8 mouse cellular contexts compared by ENCODE assay signal in the genomic region with DNA sequence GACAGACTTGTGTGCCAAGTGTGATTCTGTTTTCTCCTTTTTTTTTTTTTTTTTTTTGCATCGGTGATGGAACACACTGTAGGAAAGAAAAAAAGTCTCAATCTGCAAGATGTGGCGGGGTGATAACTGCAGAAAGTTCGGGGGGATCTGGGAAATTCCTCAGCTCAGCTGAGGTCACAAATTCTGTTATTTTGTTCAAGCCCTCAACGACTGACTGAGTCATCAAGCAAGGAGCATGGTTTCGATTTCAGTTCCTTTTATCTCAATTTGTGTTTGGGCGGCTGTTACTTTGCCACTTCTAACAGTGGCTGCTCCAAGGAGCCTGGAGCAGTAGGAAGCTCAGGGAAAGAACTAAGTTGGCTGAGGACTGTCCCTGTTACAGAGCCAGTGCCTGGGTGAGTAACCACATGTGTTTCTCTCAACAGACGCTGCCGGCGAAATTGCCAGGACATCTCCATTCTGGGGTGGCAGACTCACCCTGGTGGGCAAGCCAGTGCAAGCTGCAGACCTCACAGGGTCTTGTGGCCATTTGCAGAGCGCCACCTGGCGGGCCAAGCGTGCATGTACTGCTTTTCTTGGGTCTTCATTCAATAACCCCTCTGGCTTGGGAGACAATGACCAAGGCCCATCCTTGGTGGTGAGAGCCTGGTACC. TPM values are rescaled to one million over a fixed set of nuclear protein-coding genes. Genes with fewer than 3 reads are reported as not detected.
DNase-seq lines count a peak whose midpoint lies in the region; ATAC-seq and TF ChIP-seq lines count a peak whose summit lies in the region.

No protein-coding gene starts in this region.

- ATAC-seq in kidney, embryonic 14.5 days (ENCODE audit: low FRiP score, low TSS enrichment): peak; percentile 86
- ATAC-seq in limb, embryonic 15.5 days (ENCODE audit: insufficient number of reproducible peaks, low FRiP score, low TSS enrichment, low read depth): no peak
- peak; percentile 78; the same call in 1 of the 2 replicates for ATAC-seq in midbrain, postnatal 0 days (ENCODE audit: low FRiP score)

- TF ChIP-seq CTCF in C2C12 (IDR thresholded peaks at IDR 0.05; ENCODE audit: control insufficient read depth, insufficient read depth, insufficient read length): peak; percentile 92
- peak; percentile 98 for TF ChIP-seq CTCF in embryonic fibroblast, embryonic 13.5 days (IDR thresholded peaks at IDR 0.05; ENCODE audit: borderline replicate concordance, insufficient read depth, low read length)
- TF ChIP-seq CTCF in midbrain, postnatal 0 days (IDR thresholded peaks at IDR 0.05): peak; percentile 89

- 13% methylated on average over 12 of the region's 12 CpGs for WGBS in heart, embryonic 10.5 days
- WGBS in kidney, embryonic 14.5 days: 13% methylated on average over 12 of the region's 12 CpGs
- 8% methylated on average over 12 of the region's 12 CpGs for WGBS in limb, embryonic 15.5 days
- 23% methylated on average over 12 of the region's 12 CpGs for whole genome bisulfite sequencing in midbrain, postnatal 0 days

- H3K4me3 ChIP-seq in C2C12 (ENCODE audit: insufficient read depth, poor library complexity, severe bottlenecking): peak overlapping the region; percentile 31
- H3K4me3 ChIP-seq in embryonic fibroblast, embryonic 13.5 days (ENCODE audit: insufficient read depth, low read length): peak overlapping the region; percentile 37
- peak overlapping the region; percentile 56 for H3K4me3 ChIP-seq in heart, embryonic 10.5 days
- peak overlapping the region; percentile 28; the same call in 1 of the 2 replicates for H3K4me3 ChIP-seq in kidney, embryonic 14.5 days (ENCODE audit: low read length)
- peak overlapping the region; percentile 36 for H3K4me3 ChIP-seq in limb, embryonic 15.5 days
- peak overlapping the region; percentile 23; the same call in 1 of the 2 replicates for H3K4me3 ChIP-seq in midbrain, postnatal 0 days (ENCODE audit: low read depth, low read length)

- no peaks in the 10 kb centered on the region for H3K79me2 ChIP-seq in C2C12 (ENCODE audit: control insufficient read depth, insufficient read depth)

- no peaks in the 10 kb centered on the region for H3K36me3 ChIP-seq in C2C12 (ENCODE audit: control insufficient read depth, insufficient read depth)
- no peaks in the 10 kb centered on the region for H3K36me3 ChIP-seq in heart, embryonic 10.5 days
- no peaks in the 10 kb centered on the region for H3K36me3 ChIP-seq in kidney, embryonic 14.5 days (ENCODE audit: control insufficient read depth, insufficient read depth, low read length)
- no peaks in the 10 kb centered on the region for H3K36me3 ChIP-seq in limb, embryonic 15.5 days
- no peaks in the 10 kb centered on the region for H3K36me3 ChIP-seq in midbrain, postnatal 0 days (ENCODE audit: insufficient read depth, low read length)

- H3K4me2 ChIP-seq in kidney, embryonic 14.5 days (replicated peaks; ENCODE audit: low read depth, low read length): peak overlapping the region; percentile 41
- H3K4me2 ChIP-seq in limb, embryonic 15.5 days: peak overlapping the region; percentile 45
- peak overlapping the region; percentile 30 for H3K4me2 ChIP-seq in midbrain, postnatal 0 days (ENCODE audit: low read depth, low read length, poor library complexity, severe bottlenecking)

- no peaks in the 10 kb centered on the region for H3K27me3 ChIP-seq in C2C12 (ENCODE audit: control insufficient read depth, insufficient read depth, insufficient read length)
- no peaks in the 10 kb centered on the region for H3K27me3 ChIP-seq in heart, embryonic 10.5 days (ENCODE audit: insufficient read depth, poor library complexity, severe bottlenecking)
- H3K27me3 ChIP-seq in kidney, embryonic 14.5 days (ENCODE audit: control insufficient read depth, insufficient read depth, low read length): no peaks in the 10 kb centered on the region
- no peaks in the 10 kb centered on the region for H3K27me3 ChIP-seq in limb, embryonic 15.5 days
- H3K27me3 ChIP-seq in midbrain, postnatal 0 days (ENCODE audit: insufficient read depth, low read length): no peaks in the 10 kb centered on the region

- no peaks in the 10 kb centered on the region for H3K79me3 ChIP-seq in C2C12 (ENCODE audit: low read depth)

- H3K4me1 ChIP-seq in embryonic fibroblast, embryonic 13.5 days (ENCODE audit: control insufficient read depth, insufficient read depth, low read length): no peaks in the 10 kb centered on the region; the same call in 1 of the 2 replicates
- H3K4me1 ChIP-seq in heart, embryonic 10.5 days: no peaks in the 10 kb centered on the region
- no peaks in the 10 kb centered on the region for H3K4me1 ChIP-seq in kidney, embryonic 14.5 days (ENCODE audit: control insufficient read depth, insufficient read depth, low read length)
- H3K4me1 ChIP-seq in limb, embryonic 15.5 days: 0 out of 2 replicates have a peak, but pooled peaks cover 3% of the 10 kb centered on the region
- H3K4me1 ChIP-seq in midbrain, postnatal 0 days (ENCODE audit: insufficient read depth, low read length): no peaks in the 10 kb centered on the region

- peak; percentile 83 for DNase-seq in brain, adult 2 months (ENCODE audit: low read depth, low spot score)
- DNase-seq in heart, embryonic 10.5 days (ENCODE audit: low spot score): peak; percentile 91
- peak; percentile 87 for DNase-seq in midbrain, postnatal 0 days (ENCODE audit: low spot score)
- peak; percentile 72 to 79 for DNase-seq in spleen, postnatal 14 days (ENCODE audit: low spot score in 2 of 2)

- H3K9me3 ChIP-seq in heart, embryonic 10.5 days: no peaks in the 10 kb centered on the region
- no peaks in the 10 kb centered on the region for H3K9me3 ChIP-seq in kidney, embryonic 14.5 days (ENCODE audit: control insufficient read depth, low read length)
- no peaks in the 10 kb centered on the region for H3K9me3 ChIP-seq in limb, embryonic 15.5 days
- no peaks in the 10 kb centered on the region for H3K9me3 ChIP-seq in midbrain, postnatal 0 days (ENCODE audit: low read length)

- 0 out of 2 replicates have a peak overlapping the region, but pooled peaks have one; percentile 1 for H3K9ac ChIP-seq in kidney, embryonic 14.5 days (ENCODE audit: low read depth, low read length)
- 0 out of 2 replicates have a peak overlapping the region, but pooled peaks have one; percentile 7 for H3K9ac ChIP-seq in limb, embryonic 15.5 days
- H3K9ac ChIP-seq in midbrain, postnatal 0 days (replicated peaks; ENCODE audit: low read length, poor library complexity, severe bottlenecking): no peak overlapping the region

- no peak overlapping the region for H3ac ChIP-seq in C2C12 (ENCODE audit: control insufficient read depth, insufficient read length, low read depth)

- peak overlapping the region; percentile 48 for H3K27ac ChIP-seq in embryonic fibroblast, embryonic 13.5 days (ENCODE audit: insufficient read depth, low read length)
- H3K27ac ChIP-seq in heart, embryonic 10.5 days: peak overlapping the region; percentile 37; the same call in 1 of the 2 replicates
- no peak overlapping the region for H3K27ac ChIP-seq in kidney, embryonic 14.5 days (ENCODE audit: low read depth, low read length)
- no peak overlapping the region for H3K27ac ChIP-seq in limb, embryonic 15.5 days
- no peak overlapping the region for H3K27ac ChIP-seq in midbrain, postnatal 0 days (ENCODE audit: low read depth, low read length)

- TF ChIP-seq POLR2A in embryonic fibroblast, embryonic 13.5 days (IDR thresholded peaks at IDR 0.05; ENCODE audit: low read depth, low read length): 0 out of 2 replicates have a peak, but pooled peaks have one; percentile 34

TF ChIP-seq in C2C12, 6 proteins besides CTCF, POLR2A, EP300 and RAD21 (continues in another document):
- TF ChIP-seq USF1 (IDR thresholded peaks at IDR 0.05; ENCODE audit: low read depth): no peak
- TF ChIP-seq MYOD1 (IDR thresholded peaks at IDR 0.05; ENCODE audit: control insufficient read depth, insufficient read length, low read depth): no peak

RNA-seq across cellular contexts. Expression of a gene that starts 0.6 kb away (rescaled TPM):
- 0.11 TPM for polyA plus RNA-seq in C2C12 (2012; fragmentation: generic; extraction: Trizol)
- 4.8 and 7.6 TPM in 2 replicates for polyA plus RNA-seq in embryonic fibroblast, embryonic 13.5 days (2011; ENCODE audit: insufficient read length, low read depth, missing spikeins)
- 0.23 and 0.34 TPM in 2 replicates for polyA plus RNA-seq in heart, embryonic 10.5 days (2016; fragmentation: Nextera tagmentation; extraction: Ambion mirVana)
- polyA plus RNA-seq in kidney, embryonic 14.5 days (2014; fragmentation: Nextera tagmentation; extraction: Ambion mirVana): 1.2 and 1.3 TPM in 2 replicates
- 1.1 and 1.5 TPM in 2 replicates for polyA plus RNA-seq in limb, embryonic 15.5 days (2015; fragmentation: Nextera tagmentation; extraction: Ambion mirVana)
- 3.1 and 3.5 TPM in 2 replicates for total RNA-seq in midbrain, postnatal 0 days (2014; rRNA removed)
- 2.3 and 3.6 TPM in 2 replicates for polyA plus RNA-seq in midbrain, postnatal 0 days (2015; fragmentation: Nextera tagmentation; extraction: Ambion mirVana)

RNA-seq across cellular contexts. Expression of a gene that starts 30.3 kb away (rescaled TPM):
- not detected for polyA plus RNA-seq in C2C12 (2012; fragmentation: generic; extraction: Trizol)
- polyA plus RNA-seq in embryonic fibroblast, embryonic 13.5 days (2011; ENCODE audit: insufficient read length, low read depth, missing spikeins): 3.3 and 6.4 TPM in 2 replicates
- 0.53 and 1.0 TPM in 2 replicates for polyA plus RNA-seq in heart, embryonic 10.5 days (2016; fragmentation: Nextera tagmentation; extraction: Ambion mirVana)
- 1.1 and 2.5 TPM in 2 replicates for polyA plus RNA-seq in kidney, embryonic 14.5 days (2014; fragmentation: Nextera tagmentation; extraction: Ambion mirVana)
- polyA plus RNA-seq in limb, embryonic 15.5 days (2015; fragmentation: Nextera tagmentation; extraction: Ambion mirVana): 3.1 and 3.5 TPM in 2 replicates
- 2.5 and 2.8 TPM in 2 replicates for total RNA-seq in midbrain, postnatal 0 days (2014; rRNA removed)
- polyA plus RNA-seq in midbrain, postnatal 0 days (2015; fragmentation: Nextera tagmentation; extraction: Ambion mirVana): 3.0 and 3.1 TPM in 2 replicates

RNA-seq across cellular contexts. Expression of a gene that starts 34.2 kb away (rescaled TPM):
- 0.05 TPM for polyA plus RNA-seq in C2C12 (2012; fragmentation: generic; extraction: Trizol)
- not detected in 2 replicates for polyA plus RNA-seq in embryonic fibroblast, embryonic 13.5 days (2011; ENCODE audit: insufficient read length, low read depth, missing spikeins)
- polyA plus RNA-seq in heart, embryonic 10.5 days (2016; fragmentation: Nextera tagmentation; extraction: Ambion mirVana): not detected in 2 replicates
- polyA plus RNA-seq in kidney, embryonic 14.5 days (2014; fragmentation: Nextera tagmentation; extraction: Ambion mirVana): not detected in 2 replicates
- polyA plus RNA-seq in limb, embryonic 15.5 days (2015; fragmentation: Nextera tagmentation; extraction: Ambion mirVana): not detected in 2 replicates
- not detected in 2 replicates for total RNA-seq in midbrain, postnatal 0 days (2014; rRNA removed)
- polyA plus RNA-seq in midbrain, postnatal 0 days (2015; fragmentation: Nextera tagmentation; extraction: Ambion mirVana): not detected in 2 replicates

RNA-seq across cellular contexts. Expression of a gene that starts 60.0 kb away (rescaled TPM):
- polyA plus RNA-seq in C2C12 (2012; fragmentation: generic; extraction: Trizol): 0.14 TPM
- polyA plus RNA-seq in embryonic fibroblast, embryonic 13.5 days (2011; ENCODE audit: insufficient read length, low read depth, missing spikeins): 17.9 and 27.3 TPM in 2 replicates
- 0.32 and 0.53 TPM in 2 replicates for polyA plus RNA-seq in heart, embryonic 10.5 days (2016; fragmentation: Nextera tagmentation; extraction: Ambion mirVana)
- polyA plus RNA-seq in kidney, embryonic 14.5 days (2014; fragmentation: Nextera tagmentation; extraction: Ambion mirVana): 0.99 and 1.2 TPM in 2 replicates
- 1.1 and 1.3 TPM in 2 replicates for polyA plus RNA-seq in limb, embryonic 15.5 days (2015; fragmentation: Nextera tagmentation; extraction: Ambion mirVana)
- 0.71 and 3.4 TPM in 2 replicates for total RNA-seq in midbrain, postnatal 0 days (2014; rRNA removed)
- 1.1 and 1.3 TPM in 2 replicates for polyA plus RNA-seq in midbrain, postnatal 0 days (2015; fragmentation: Nextera tagmentation; extraction: Ambion mirVana)

Comparison
In these comparisons a context has a peak if more than half of its experiments do, and no peak if none do; other contexts are left out.
1. H3K27ac ChIP-seq: peak in embryonic fibroblast, embryonic 13.5 days (single experiment) and heart, embryonic 10.5 days (single experiment); none in kidney, embryonic 14.5 days (single experiment), limb, embryonic 15.5 days (single experiment) and midbrain, postnatal 0 days (single experiment).
2. Peak in every context shown above with its lines, with median percentiles within 50 percentile points of each other: H3K4me3 ChIP-seq, CTCF ChIP-seq, DNase-seq and H3K4me2 ChIP-seq.